Mouse (Mus musculus): ENCODE measurements around the gene Magea10. TPM values are rescaled to one million over a fixed set of nuclear protein-coding genes. Genes with fewer than 3 reads are reported as not detected.

Magea10 gene
- not detected in 2 replicates for polyA plus RNA-seq (2014; fragmentation: Nextera tagmentation; extraction: Ambion mirVana)

GRCm38 (mm10) chrX:72386758-72387157, at the start of gene Magea10:
TSS of gene Magea10 (minus strand) at chrX:72386858.
- Histone ChIP-seq H3K27ac (ENCODE audit: low read depth, low read length) (no peak within 1 kb of the TSS), H3K9me3 (ENCODE audit: control insufficient read depth, low read length) (no peaks in the 10 kb centered on the region), H3K4me3 (ENCODE audit: low read depth, low read length) (no peak within 1 kb of the TSS), H3K4me2 (ENCODE audit: low read depth, low read length, severe bottlenecking) (no peak within 1 kb of the TSS), H3K27me3 (ENCODE audit: control insufficient read depth, insufficient read depth, low read length) (no peaks in the 10 kb centered on the region), H3K9ac (ENCODE audit: low read length) (no peak within 1 kb of the TSS), H3K4me1 (replicated peaks; ENCODE audit: control insufficient read depth, insufficient read depth, low read length) (no peaks in the 10 kb centered on the region), H3K36me3 (ENCODE audit: control insufficient read depth, insufficient read depth, low read length) (no peaks in the 10 kb centered on the region)
- ATAC-seq (replicated peaks; ENCODE audit: low FRiP score) (no peak), DNase-seq (ENCODE audit: low spot score) (no peak)
- WGBS: 93% methylated on average over 6 of the region's 6 CpGs

GRCm38 (mm10) chrX:72381972-72382371, 4.7 kb downstream of the Magea10 start:
- no peak overlapping the region for H3K4me3 ChIP-seq (ENCODE audit: low read depth, low read length)
- H3K27ac ChIP-seq (ENCODE audit: low read depth, low read length): no peak overlapping the region
- 78% methylated on average over 1 of the region's 1 CpGs for WGBS
- no peaks in the 10 kb centered on the region for H3K4me1 ChIP-seq (replicated peaks; ENCODE audit: control insufficient read depth, insufficient read depth, low read length)
- ATAC-seq (replicated peaks; ENCODE audit: low FRiP score): no peak
- DNase-seq (ENCODE audit: low spot score): no peak
- H3K4me2 ChIP-seq (ENCODE audit: low read depth, low read length, severe bottlenecking): no peak overlapping the region
- no peaks in the 10 kb centered on the region for H3K27me3 ChIP-seq (ENCODE audit: control insufficient read depth, insufficient read depth, low read length)
- no peak overlapping the region for H3K9ac ChIP-seq (ENCODE audit: low read length)
- H3K36me3 ChIP-seq (ENCODE audit: control insufficient read depth, insufficient read depth, low read length): no peaks in the 10 kb centered on the region
- no peaks in the 10 kb centered on the region for H3K9me3 ChIP-seq (ENCODE audit: control insufficient read depth, low read length)

Other genes starting within 250 kb of the Magea10 start
- gene Magea4, start 164.8 kb downstream of the Magea10 start, polyA plus RNA-seq (2014; fragmentation: Nextera tagmentation; extraction: Ambion mirVana): not detected in 2 replicates
- 1.5 TPM in 2 replicates for gene Gabre, start 112.1 kb downstream of the Magea10 start, polyA plus RNA-seq (2014; fragmentation: Nextera tagmentation; extraction: Ambion mirVana)

All from forebrain, embryonic 11.5 days (tissue).